Mouse (Mus musculus): ENCODE data around the gene Snrnp25. TPM values are rescaled to one million over a fixed set of nuclear protein-coding genes. Genes with fewer than 3 reads are reported as not detected.

The Snrnp25 gene
- total and polyA plus RNA-seq, 3 experiments, result 130 to 158 TPM; not detected in 1

GRCm38 (mm10) chr11:32226124-32226871, 21.1 kb downstream of the Snrnp25 start, which contains the start of gene Mpg (continued):
- TF ChIP-seq ZNF384 (IDR thresholded peaks at IDR 0.05; ENCODE audit: low read depth, low read length) (no peak), MYB (IDR thresholded peaks at IDR 0.05; ENCODE audit: low read depth, low read length) (no peak), E2F4 (IDR thresholded peaks at IDR 0.05; ENCODE audit: borderline replicate concordance, low read depth, low read length) (no peak), MAZ (IDR thresholded peaks at IDR 0.05; ENCODE audit: low read depth, low read length) (peak; percentile 51; the same call in 1 of the 2 replicates), ZC3H11A (IDR thresholded peaks at IDR 0.05; ENCODE audit: low read depth, low read length) (no peak), ETS1 (IDR thresholded peaks at IDR 0.05; ENCODE audit: low read depth, low read length) (no peak), NELFE (IDR thresholded peaks at IDR 0.05; ENCODE audit: low read depth, low read length) (peak; percentile 99), CTCF (IDR thresholded peaks at IDR 0.05 in 2 of 3, conservative IDR thresholded peaks at IDR 0.05 in 1 of 3; ENCODE audit: control insufficient read depth in 1 of 3, insufficient read depth in 1 of 3, low read depth in 2 of 3, low read length in 3 of 3, poor library complexity in 1 of 3, severe bottlenecking in 1 of 3) (no peak), RAD21 (IDR thresholded peaks at IDR 0.05; ENCODE audit: low read depth, low read length) (no peak), MYC (IDR thresholded peaks at IDR 0.05; ENCODE audit: low read depth, low read length) (no peak), GABPA (IDR thresholded peaks at IDR 0.05; ENCODE audit: low read depth, low read length) (no peak), SIN3A (IDR thresholded peaks at IDR 0.05; ENCODE audit: low read length) (peak; percentile 86), NRF1 (IDR thresholded peaks at IDR 0.05; ENCODE audit: insufficient read depth, low read depth, low read length, poor library complexity, severe bottlenecking) (peak; percentile 89)

- Histone ChIP-seq H3K9me3 (replicated peaks; ENCODE audit: insufficient read depth, low read length) (no peaks in the 10 kb centered on the region), H3K27me3 (ENCODE audit: control insufficient read depth in 1 of 2, insufficient read depth in 2 of 2, low read length in 2 of 2) (peaks cover 4 to 6% of the 10 kb centered on the region in 2 experiments; a peak in 3 of 4 replicates), H3K36me3 (ENCODE audit: control insufficient read depth in 1 of 2, insufficient read depth in 2 of 2, low read length in 2 of 2) (peaks cover 0 to 22% of the 10 kb centered on the region in 2 experiments; a peak in 2 of 4 replicates), H3K4me3 (ENCODE audit: control insufficient read depth in 1 of 2, insufficient read depth in 1 of 2, low read depth in 2 of 2, low read length in 2 of 2) (peak overlapping the region; percentile 59 to 79), H3K9ac (ENCODE audit: control insufficient read depth, low read depth, low read length, poor library complexity, severe bottlenecking) (peak overlapping the region; percentile 89), H3K79me2 (ENCODE audit: control insufficient read depth, insufficient read depth, low read length, poor library complexity) (peaks cover 9% of the 10 kb centered on the region), H3K4me1 (ENCODE audit: control insufficient read depth in 1 of 2, insufficient read depth in 2 of 2, low read length in 2 of 2) (peaks cover 14 to 43% of the 10 kb centered on the region in 2 experiments), H3K27ac (ENCODE audit: control insufficient read depth, low read depth, low read length) (no peak overlapping the region)
- no peak for TF ChIP-seq RCOR1 (IDR thresholded peaks at IDR 0.05; ENCODE audit: low read depth, low read length)
- no peak for TF ChIP-seq SIN3A (IDR thresholded peaks at IDR 0.05; ENCODE audit: low read length)
- TF ChIP-seq MAX (IDR thresholded peaks at IDR 0.05; ENCODE audit: low read length), result no peak
- no peak for TF ChIP-seq CHD2 (IDR thresholded peaks at IDR 0.05; ENCODE audit: low read length)
- no peak for TF ChIP-seq ZMIZ1 (IDR thresholded peaks at IDR 0.05; ENCODE audit: low read depth, low read length)
- no peak for TF ChIP-seq NRF1 (IDR thresholded peaks at IDR 0.05; ENCODE audit: insufficient read depth, low read depth, low read length, poor library complexity, severe bottlenecking)
- no peak for TF ChIP-seq KAT2A (conservative IDR thresholded peaks at IDR 0.05; ENCODE audit: low read depth, low read length)
- TF ChIP-seq TBP (IDR thresholded peaks at IDR 0.05; ENCODE audit: low read depth, low read length), result no peak
- no peak for TF ChIP-seq ZNF384 (IDR thresholded peaks at IDR 0.05; ENCODE audit: low read depth, low read length)
- no peak for TF ChIP-seq JUND (IDR thresholded peaks at IDR 0.05; ENCODE audit: low read depth, low read length)
- TF ChIP-seq USF1 (IDR thresholded peaks at IDR 0.05; ENCODE audit: low read depth, low read length), result no peak
- no peak for TF ChIP-seq POLR2A (IDR thresholded peaks at IDR 0.05; ENCODE audit: control insufficient read depth in 1 of 2, insufficient read depth in 1 of 2, low read depth in 1 of 2, low read length in 2 of 2, poor library complexity in 1 of 2)
- TF ChIP-seq SMC3 (IDR thresholded peaks at IDR 0.05; ENCODE audit: low read depth, low read length), result no peak
- no peak for TF ChIP-seq UBTF (IDR thresholded peaks at IDR 0.05; ENCODE audit: borderline replicate concordance, insufficient read depth, low read depth, low read length)
- no peak for DNase-seq (ENCODE audit: low read depth, low spot score)
Measured at GRCm38 (mm10) chr11:32227041-32227440, 21.8 kb downstream of the Snrnp25 start.
